Mouse (Mus musculus): ENCODE data around the gene Supt4a. TPM values are rescaled to one million over a fixed set of nuclear protein-coding genes. Genes with fewer than 3 reads are reported as not detected.

Gene Supt4a
- polyA plus RNA-seq (2014; fragmentation: Nextera tagmentation; extraction: Ambion mirVana) = 133 and 151 TPM in 2 replicates

- peaks cover 11% of the 10 kb centered on the region for H3K36me3 ChIP-seq (ENCODE audit: control insufficient read depth, insufficient read depth, low read length)
- peak within 1 kb of the TSS; percentile 91 for H3K27ac ChIP-seq (ENCODE audit: low read length)
- peaks cover 6% of the 10 kb centered on the region; the same call in 1 of the 2 replicates for H3K4me1 ChIP-seq (ENCODE audit: control insufficient read depth, insufficient read depth, low read length)
- H3K4me2 ChIP-seq (replicated peaks; ENCODE audit: low read depth, low read length) = peak within 1 kb of the TSS; percentile 79
- ATAC-seq (ENCODE audit: insufficient number of reproducible peaks, insufficient read depth, low FRiP score, low read depth) = peak; percentile 92
- H3K4me3 ChIP-seq (ENCODE audit: low read depth, low read length) = peak within 1 kb of the TSS; percentile 80
- peak within 1 kb of the TSS; percentile 72 for H3K9ac ChIP-seq (replicated peaks; ENCODE audit: low read depth, low read length)
- WGBS = under 1% methylated on average over 57 of the region's 57 CpGs
- no peaks in the 10 kb centered on the region for H3K9me3 ChIP-seq (ENCODE audit: control insufficient read depth, low read depth, low read length)
- H3K27me3 ChIP-seq (ENCODE audit: control insufficient read depth, insufficient read depth, low read length) = no peaks in the 10 kb centered on the region
Measured at GRCm38 (mm10) chr11:87737175-87737740, at the start of gene Supt4a. TSS of gene Supt4a (plus strand) at chr11:87737552.

- Histone ChIP-seq H3K27ac (ENCODE audit: low read length) (peak overlapping the region; percentile 75; the same call in 1 of the 2 replicates), H3K9ac (replicated peaks; ENCODE audit: low read depth, low read length) (no peak overlapping the region), H3K27me3 (ENCODE audit: control insufficient read depth, insufficient read depth, low read length) (no peaks in the 10 kb centered on the region), H3K4me2 (replicated peaks; ENCODE audit: low read depth, low read length) (peak overlapping the region; percentile 21), H3K4me3 (ENCODE audit: low read depth, low read length) (no peak overlapping the region), H3K36me3 (ENCODE audit: control insufficient read depth, insufficient read depth, low read length) (no peaks in the 10 kb centered on the region), H3K9me3 (ENCODE audit: control insufficient read depth, low read depth, low read length) (no peaks in the 10 kb centered on the region), H3K4me1 (ENCODE audit: control insufficient read depth, insufficient read depth, low read length) (peaks cover 20% of the 10 kb centered on the region)
- 77% methylated on average over 11 of the region's 11 CpGs for WGBS
- ATAC-seq (ENCODE audit: insufficient number of reproducible peaks, insufficient read depth, low FRiP score, low read depth) = no peak
Measured at GRCm38 (mm10) chr11:87688478-87689203, 48.7 kb upstream of the Supt4a start.

GRCm38 (mm10) chr11:87689402-87689808 lies 47.9 kb upstream of the Supt4a start:
- peak; percentile 92 for ATAC-seq (ENCODE audit: insufficient number of reproducible peaks, insufficient read depth, low FRiP score, low read depth)
- H3K4me3 ChIP-seq (ENCODE audit: low read depth, low read length) = no peak overlapping the region
- no peaks in the 10 kb centered on the region for H3K27me3 ChIP-seq (ENCODE audit: control insufficient read depth, insufficient read depth, low read length)
- peak overlapping the region; percentile 89; the same call in 1 of the 2 replicates for H3K27ac ChIP-seq (ENCODE audit: low read length)
- H3K4me2 ChIP-seq (replicated peaks; ENCODE audit: low read depth, low read length) = peak overlapping the region; percentile 21
- peaks cover 20% of the 10 kb centered on the region for H3K4me1 ChIP-seq (ENCODE audit: control insufficient read depth, insufficient read depth, low read length)
- WGBS = 4% methylated on average over 7 of the region's 7 CpGs
- H3K9ac ChIP-seq (replicated peaks; ENCODE audit: low read depth, low read length) = no peak overlapping the region
- no peaks in the 10 kb centered on the region for H3K36me3 ChIP-seq (ENCODE audit: control insufficient read depth, insufficient read depth, low read length)
- no peaks in the 10 kb centered on the region for H3K9me3 ChIP-seq (ENCODE audit: control insufficient read depth, low read depth, low read length)

GRCm38 (mm10) chr11:87690054-87690740 lies 47.2 kb upstream of the Supt4a start:
- peak overlapping the region; percentile 21 for H3K4me2 ChIP-seq (replicated peaks; ENCODE audit: low read depth, low read length)
- no peak overlapping the region for H3K4me3 ChIP-seq (ENCODE audit: low read depth, low read length)
- WGBS = 50% methylated on average over 16 of the region's 16 CpGs
- H3K27ac ChIP-seq (ENCODE audit: low read length) = peak overlapping the region; percentile 89
- 0 out of 2 replicates have a peak, but pooled peaks have one; percentile 46 for ATAC-seq (ENCODE audit: insufficient number of reproducible peaks, insufficient read depth, low FRiP score, low read depth)
- no peaks in the 10 kb centered on the region for H3K9me3 ChIP-seq (ENCODE audit: control insufficient read depth, low read depth, low read length)
- no peaks in the 10 kb centered on the region for H3K36me3 ChIP-seq (ENCODE audit: control insufficient read depth, insufficient read depth, low read length)
- H3K9ac ChIP-seq (replicated peaks; ENCODE audit: low read depth, low read length) = no peak overlapping the region
- peaks cover 20% of the 10 kb centered on the region for H3K4me1 ChIP-seq (ENCODE audit: control insufficient read depth, insufficient read depth, low read length)
- no peaks in the 10 kb centered on the region for H3K27me3 ChIP-seq (ENCODE audit: control insufficient read depth, insufficient read depth, low read length)

- Histone ChIP-seq H3K4me2 (replicated peaks; ENCODE audit: low read depth, low read length) (no peak overlapping the region), H3K4me3 (ENCODE audit: low read depth, low read length) (no peak overlapping the region), H3K27me3 (ENCODE audit: control insufficient read depth, insufficient read depth, low read length) (no peaks in the 10 kb centered on the region), H3K9me3 (ENCODE audit: control insufficient read depth, low read depth, low read length) (no peaks in the 10 kb centered on the region), H3K4me1 (ENCODE audit: control insufficient read depth, insufficient read depth, low read length) (no peaks in the 10 kb centered on the region), H3K36me3 (ENCODE audit: control insufficient read depth, insufficient read depth, low read length) (no peaks in the 10 kb centered on the region), H3K9ac (replicated peaks; ENCODE audit: low read depth, low read length) (no peak overlapping the region), H3K27ac (ENCODE audit: low read length) (peak overlapping the region; percentile 34; the same call in 1 of the 2 replicates)
- ATAC-seq (ENCODE audit: insufficient number of reproducible peaks, insufficient read depth, low FRiP score, low read depth) = peak; percentile 85
- WGBS = 52% methylated on average over 14 of the region's 14 CpGs
Measured at GRCm38 (mm10) chr11:87697131-87697682, 40.1 kb upstream of the Supt4a start.

DNA sequence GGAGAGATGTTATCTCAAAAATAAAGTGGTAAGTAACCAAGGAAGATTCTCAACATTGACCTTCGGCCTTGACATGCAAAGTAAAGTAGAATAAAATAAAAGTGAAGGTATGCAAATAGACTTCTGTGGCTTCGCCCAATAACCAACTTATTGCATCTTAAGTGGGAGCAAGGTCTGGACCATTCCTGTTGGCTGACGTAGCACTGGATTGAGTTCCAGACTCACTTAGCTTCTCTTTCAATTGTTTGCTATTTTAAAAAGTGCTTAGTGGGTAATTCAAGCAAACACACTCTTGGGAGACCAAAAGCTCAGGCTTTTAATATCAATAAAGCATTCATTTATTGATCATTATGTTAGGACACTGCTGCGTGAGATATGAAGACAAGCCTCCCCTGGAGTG lies 39.2 kb upstream of the Supt4a start:
- Histone ChIP-seq H3K4me1 (ENCODE audit: control insufficient read depth, insufficient read depth, low read length) (no peaks in the 10 kb centered on the region), H3K9ac (replicated peaks; ENCODE audit: low read depth, low read length) (no peak overlapping the region), H3K4me3 (ENCODE audit: low read depth, low read length) (no peak overlapping the region), H3K36me3 (ENCODE audit: control insufficient read depth, insufficient read depth, low read length) (no peaks in the 10 kb centered on the region), H3K27ac (ENCODE audit: low read length) (no peak overlapping the region), H3K9me3 (ENCODE audit: control insufficient read depth, low read depth, low read length) (no peaks in the 10 kb centered on the region), H3K27me3 (ENCODE audit: control insufficient read depth, insufficient read depth, low read length) (no peaks in the 10 kb centered on the region), H3K4me2 (replicated peaks; ENCODE audit: low read depth, low read length) (no peak overlapping the region)
- no peak for ATAC-seq (ENCODE audit: insufficient number of reproducible peaks, insufficient read depth, low FRiP score, low read depth)
- WGBS = 86% methylated on average over 4 of the region's 4 CpGs

DNA sequence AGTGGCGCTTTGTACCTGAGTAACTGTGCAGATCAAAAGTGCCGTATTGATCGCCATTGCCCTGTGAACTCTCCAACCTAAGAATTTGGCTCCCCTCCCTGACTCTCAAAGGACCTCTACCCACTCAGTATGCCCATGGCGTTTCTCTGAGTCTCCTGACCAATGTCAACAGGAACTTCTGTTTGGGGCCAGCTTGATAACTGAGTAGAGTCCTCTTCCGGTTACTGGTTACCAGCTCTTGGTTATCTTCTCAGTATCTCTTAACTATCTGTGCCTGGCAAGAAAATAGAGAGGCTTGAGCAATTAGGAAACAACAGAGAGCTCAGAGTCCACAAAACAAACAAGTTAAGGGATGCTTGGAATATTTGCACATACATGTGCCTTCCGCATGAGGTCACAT lies 36.2 kb upstream of the Supt4a start:
- Histone ChIP-seq H3K27me3 (ENCODE audit: control insufficient read depth, insufficient read depth, low read length) (no peaks in the 10 kb centered on the region), H3K4me2 (replicated peaks; ENCODE audit: low read depth, low read length) (no peak overlapping the region), H3K9ac (replicated peaks; ENCODE audit: low read depth, low read length) (no peak overlapping the region), H3K36me3 (ENCODE audit: control insufficient read depth, insufficient read depth, low read length) (no peaks in the 10 kb centered on the region), H3K4me3 (ENCODE audit: low read depth, low read length) (no peak overlapping the region), H3K4me1 (ENCODE audit: control insufficient read depth, insufficient read depth, low read length) (no peaks in the 10 kb centered on the region), H3K27ac (ENCODE audit: low read length) (no peak overlapping the region), H3K9me3 (ENCODE audit: control insufficient read depth, low read depth, low read length) (no peaks in the 10 kb centered on the region)
- WGBS = 68% methylated on average over 6 of the region's 6 CpGs
- no peak for ATAC-seq (ENCODE audit: insufficient number of reproducible peaks, insufficient read depth, low FRiP score, low read depth)

GRCm38 (mm10) chr11:87701877-87702620 lies 35.3 kb upstream of the Supt4a start:
- no peak for ATAC-seq (ENCODE audit: insufficient number of reproducible peaks, insufficient read depth, low FRiP score, low read depth)
- WGBS = 68% methylated on average over 14 of the region's 14 CpGs
- no peak overlapping the region for H3K9ac ChIP-seq (replicated peaks; ENCODE audit: low read depth, low read length)

More at GRCm38 (mm10) chr11:87701877-87702620, 35.3 kb upstream of the Supt4a start:
- Histone ChIP-seq H3K27ac (ENCODE audit: low read length) (no peak overlapping the region), H3K36me3 (ENCODE audit: control insufficient read depth, insufficient read depth, low read length) (no peaks in the 10 kb centered on the region), H3K27me3 (ENCODE audit: control insufficient read depth, insufficient read depth, low read length) (no peaks in the 10 kb centered on the region), H3K9me3 (ENCODE audit: control insufficient read depth, low read depth, low read length) (no peaks in the 10 kb centered on the region), H3K4me1 (ENCODE audit: control insufficient read depth, insufficient read depth, low read length) (no peaks in the 10 kb centered on the region), H3K4me2 (replicated peaks; ENCODE audit: low read depth, low read length) (no peak overlapping the region), H3K4me3 (ENCODE audit: low read depth, low read length) (no peak overlapping the region)
